Mouse (Mus musculus): ENCODE measurements around the gene Vstm2a.

- TF ChIP-seq CTCF (IDR thresholded peaks at IDR 0.05; ENCODE audit: borderline replicate concordance, control insufficient read depth, extremely low read depth, insufficient read depth, low read length, poor library complexity) (no peak), POLR2A (IDR thresholded peaks at IDR 0.05; ENCODE audit: control insufficient read depth, extremely low read depth, insufficient read depth, low read length, poor library complexity) (no peak)
These were observed 96.8 kb downstream of the Vstm2a start for GRCm38 (mm10) chr11:16354356-16354755.
